Mouse (Mus musculus) common myeloid progenitor, adult 5-6 weeks (primary cell): ENCODE measurements around the gene Colca2. TPM values are rescaled to one million over a fixed set of nuclear protein-coding genes. Genes with fewer than 3 reads are reported as not detected.

Experiments
- ATAC-seq: replicated peaks from 2 replicates; pipeline ENCODE4 v1.8.0; 2016; ENCODE audit warnings: low read depth, mild to moderate bottlenecking, moderate TSS enrichment, inconsistent platforms; ENCODE audit not compliant: poor library complexity, severe bottlenecking
- total RNA-seq: library from RNA; stranded (forward); fragments of 200-1000, 187-1606 nt; gene quantifications from 2 replicates; pipeline ENCODE4 v1.2.3, GENCODE M21; 2017

Colca2 gene
- total RNA-seq, 1 experiment from 2014 or later = not detected

- peak; percentile 88 for ATAC-seq
Measured at GRCm38 (mm10) chr9:51273581-51274154, 4.7 kb downstream of the Colca2 start.

- ATAC-seq = no peak
Measured at GRCm38 (mm10) chr9:51272102-51272501, 6.3 kb downstream of the Colca2 start.

DNA sequence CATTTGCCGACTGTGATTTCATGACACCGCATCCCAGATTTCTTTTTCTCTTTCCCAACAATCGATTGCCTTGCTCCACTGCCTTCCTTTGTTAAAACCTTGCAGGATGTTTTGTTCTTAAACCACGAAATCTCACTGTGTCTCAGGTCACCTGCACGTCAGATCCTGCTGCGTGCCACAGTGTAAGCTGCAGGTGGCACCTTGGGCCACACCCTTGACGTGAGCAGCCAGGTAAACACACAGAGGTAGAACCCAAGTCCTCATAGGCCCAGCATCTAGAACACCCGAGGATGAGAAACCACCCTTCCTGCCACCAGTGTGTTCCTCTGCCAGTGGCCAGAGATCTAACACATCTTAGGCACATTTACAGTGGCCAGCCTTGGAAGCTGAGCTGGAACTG is 7.3 kb downstream of the Colca2 start:
- ATAC-seq = no peak

DNA sequence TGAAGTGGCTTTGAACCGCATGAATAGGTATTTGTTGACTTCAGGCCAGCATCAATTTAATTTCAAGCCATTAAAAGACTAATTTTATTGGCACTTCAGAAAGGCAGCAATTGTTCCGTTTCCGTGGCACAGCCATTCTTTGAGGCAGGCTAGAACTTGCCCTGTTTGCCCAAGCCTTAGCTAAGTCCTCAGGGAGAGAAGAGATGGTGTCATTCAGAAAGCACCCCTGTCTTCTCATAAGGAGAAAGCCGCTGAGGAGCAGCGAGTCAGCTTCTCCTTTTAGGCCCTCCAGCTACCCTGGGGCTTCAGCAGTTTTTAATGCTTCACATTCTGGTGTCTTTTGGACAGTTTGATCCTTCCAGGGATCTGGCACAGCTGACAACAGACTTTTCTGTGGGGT is 9.5 kb downstream of the Colca2 start:
- no peak for ATAC-seq

GRCm38 (mm10) chr9:51258426-51258825 is 19.9 kb downstream of the Colca2 start:
- ATAC-seq = no peak

GRCm38 (mm10) chr9:51256780-51257502 is 21.4 kb downstream of the Colca2 start:
- no peak for ATAC-seq

GRCm38 (mm10) chr9:51238741-51239385 is 39.5 kb downstream of the Colca2 start:
- ATAC-seq = peak; percentile 62

- ATAC-seq = no peak
Measured at GRCm38 (mm10) chr9:51232163-51232562, 46.2 kb downstream of the Colca2 start.

- no peak for ATAC-seq
Measured at GRCm38 (mm10) chr9:51230701-51231389, 47.5 kb downstream of the Colca2 start.

DNA sequence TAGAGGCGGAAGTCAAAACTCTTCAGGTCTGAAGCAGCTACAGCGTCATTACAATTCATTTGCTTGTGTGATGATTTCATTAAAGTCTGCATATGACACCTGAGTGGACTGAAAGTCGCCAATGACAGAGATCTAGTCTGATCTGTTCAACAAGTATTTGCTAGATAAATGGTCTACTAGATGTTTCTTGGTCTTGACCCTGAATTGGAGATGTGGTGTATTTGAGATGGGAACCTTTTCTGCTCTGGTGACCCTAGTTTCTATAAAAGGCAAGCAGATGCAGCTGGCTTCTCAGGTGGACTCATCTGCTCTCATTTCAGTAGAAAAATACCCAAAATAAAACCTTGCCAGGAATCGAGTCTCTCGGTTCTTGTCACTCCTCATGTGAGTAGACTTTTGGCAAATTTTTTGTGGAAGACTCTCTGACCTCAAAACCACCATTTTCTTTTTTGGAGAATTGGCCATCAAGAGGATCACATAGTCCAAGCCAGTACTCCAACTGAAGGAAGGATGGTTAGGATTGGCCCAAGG is 52.7 kb downstream of the Colca2 start:
- no peak for ATAC-seq

Other genes with a start within 250 kb of the Colca2 start
- gene Btg4, start 217.7 kb downstream of the Colca2 start, total RNA-seq = not detected in 2 replicates
- gene Layn, start 201.5 kb downstream of the Colca2 start, total RNA-seq = 12.2 and 18.3 TPM in 2 replicates
- not detected in 2 replicates for gene 4833427G06Rik, start 176.5 kb downstream of the Colca2 start, total RNA-seq
- gene Gm32742, start 113.1 kb downstream of the Colca2 start, total RNA-seq = 0.05 and 0.18 TPM in 2 replicates
- not detected in 2 replicates for gene Pou2af1, start 64.9 kb downstream of the Colca2 start, total RNA-seq
- gene 1810046K07Rik, start 50.3 kb upstream of the Colca2 start, total RNA-seq = not detected in 2 replicates